ENCODE assay signal across 22 mouse cellular contexts in the genomic region with DNA sequence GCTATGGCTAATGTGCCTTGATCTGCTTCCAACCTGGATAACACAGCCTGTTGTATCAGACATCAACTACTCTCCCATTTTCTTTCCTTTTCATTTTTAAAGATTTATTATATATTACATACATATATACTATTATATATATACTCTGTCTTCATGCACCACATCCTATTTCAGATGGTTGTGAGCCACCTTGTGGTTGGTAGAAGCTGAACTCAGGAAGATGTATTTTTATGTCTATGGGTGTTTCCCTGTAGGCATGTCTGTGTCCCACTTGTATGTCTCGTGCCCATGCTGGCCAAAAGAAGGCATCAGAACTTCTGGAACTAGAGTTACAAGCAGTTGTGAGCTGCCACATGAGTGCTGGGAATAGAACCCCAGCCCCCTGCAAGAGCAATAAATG.
DNase-seq lines count a peak whose midpoint lies in the region; ATAC-seq and TF ChIP-seq lines count a peak whose summit lies in the region.
"Had no signal": no experiment of that assay in that cellular context is flagged by ENCODE, and none has a peak within 500 bp of the region (broad histone marks: within the 10 kb centered on the region; RNA-seq: fewer than 3 reads in every experiment).

No protein-coding gene starts in this region.

- WGBS in intestine, postnatal 0 days, result 62% methylated on average over 1 of the region's 1 CpGs
- 63% methylated on average over 1 of the region's 1 CpGs for WGBS in intestine, embryonic 15.5 days

- H3K4me1 ChIP-seq in intestine, postnatal 0 days (replicated peaks; ENCODE audit: control insufficient read depth, insufficient read depth, low read length), result peaks cover 4% of the 10 kb centered on the region
- peaks cover 41% of the 10 kb centered on the region for H3K4me1 ChIP-seq in intestine, embryonic 15.5 days (replicated peaks)

- DNase-seq in CD4-positive, CD25-positive, alpha-beta regulatory T cell, adult 2 months (ENCODE audit: low read depth, low spot score), result peak; percentile 50
- DNase-seq in lung, postnatal 36 days, result peak; percentile 17
- no peak for DNase-seq in lung, adult 18-20 months
- DNase-seq in naive thymus-derived CD4-positive, alpha-beta T cell, adult 2 months (ENCODE audit: low read depth), result peak; percentile 44
- DNase-seq in neural tube, embryonic 10.5 days (ENCODE audit: extremely low spot score, low spot score), result no peak
- DNase-seq: adrenal gland, adult 8-10 months; heart, postnatal 4 days; kidney, adult 2 months; layer of hippocampus, adult 9-11 months; lung, postnatal 4 days; thymus, adult 2 months had no signal

- no peak overlapping the region for H3K4me3 ChIP-seq in intestine, postnatal 0 days (ENCODE audit: low read depth, low read length)
- H3K4me3 ChIP-seq in intestine, embryonic 15.5 days (replicated peaks), result no peak overlapping the region
- H3K4me3 ChIP-seq: embryonic facial prominence, embryonic 13.5 days; forebrain, embryonic 15.5 days; heart, embryonic 13.5 days; limb, embryonic 13.5 days; midbrain, embryonic 10.5 days; stomach, embryonic 15.5 days had no signal

- no peak for ATAC-seq in CD4-positive, CD25-positive, alpha-beta regulatory T cell, adult 4 months
- ATAC-seq in intestine, postnatal 0 days, result no peak
- no peak for ATAC-seq in intestine, embryonic 15.5 days
- ATAC-seq: forebrain, embryonic 15.5 days; hindbrain, embryonic 16.5 days had no signal

- H3K36me3 ChIP-seq in intestine, postnatal 0 days (ENCODE audit: control insufficient read depth, insufficient read depth), result peaks cover 51% of the 10 kb centered on the region
- H3K36me3 ChIP-seq in intestine, embryonic 15.5 days, result peaks cover 15% of the 10 kb centered on the region; the same call in 1 of the 2 replicates
- H3K36me3 ChIP-seq: heart, embryonic 13.5 days; stomach, embryonic 15.5 days had no signal

- no peaks in the 10 kb centered on the region for H3K9me3 ChIP-seq in intestine, postnatal 0 days (ENCODE audit: control insufficient read depth)
- no peaks in the 10 kb centered on the region for H3K9me3 ChIP-seq in intestine, embryonic 15.5 days
- H3K9me3 ChIP-seq: embryonic facial prominence, embryonic 13.5 days; forebrain, embryonic 15.5 days; heart, embryonic 13.5 days; limb, embryonic 13.5 days; midbrain, embryonic 10.5 days; stomach, embryonic 15.5 days had no signal

- H3K27me3 ChIP-seq in intestine, postnatal 0 days (replicated peaks; ENCODE audit: control insufficient read depth, insufficient read depth, low read length), result no peaks in the 10 kb centered on the region
- no peaks in the 10 kb centered on the region for H3K27me3 ChIP-seq in intestine, embryonic 15.5 days (replicated peaks)
- H3K27me3 ChIP-seq: embryonic facial prominence, embryonic 13.5 days; forebrain, embryonic 15.5 days; heart, embryonic 13.5 days; limb, embryonic 13.5 days; stomach, embryonic 15.5 days had no signal

- no peak overlapping the region for H3K4me2 ChIP-seq in intestine, postnatal 0 days (replicated peaks; ENCODE audit: low read depth)
- H3K4me2 ChIP-seq in intestine, embryonic 15.5 days (replicated peaks), result no peak overlapping the region
- H3K4me2 ChIP-seq: embryonic facial prominence, embryonic 13.5 days; forebrain, embryonic 15.5 days; heart, embryonic 13.5 days; limb, embryonic 13.5 days; stomach, embryonic 15.5 days had no signal

- H3K27ac ChIP-seq in intestine, postnatal 0 days (ENCODE audit: low read depth, low read length), result no peak overlapping the region
- no peak overlapping the region for H3K27ac ChIP-seq in intestine, embryonic 15.5 days
- H3K27ac ChIP-seq: embryonic facial prominence, embryonic 13.5 days; heart, embryonic 13.5 days; limb, embryonic 13.5 days; liver, embryonic 14.5 days; midbrain, embryonic 10.5 days; stomach, embryonic 15.5 days had no signal

- TF ChIP-seq CTCF in intestine, postnatal 0 days (IDR thresholded peaks at IDR 0.05; ENCODE audit: low read depth), result peak; percentile 54

- no peak overlapping the region for H3K9ac ChIP-seq in intestine, postnatal 0 days (ENCODE audit: low read depth, low read length)
- no peak overlapping the region for H3K9ac ChIP-seq in intestine, embryonic 15.5 days
- H3K9ac ChIP-seq: embryonic facial prominence, embryonic 13.5 days; forebrain, embryonic 15.5 days; heart, embryonic 13.5 days; limb, embryonic 13.5 days; liver, embryonic 14.5 days; stomach, embryonic 15.5 days had no signal

Comparison
In these comparisons a context has a peak if more than half of its experiments do, and no peak if none do; other contexts are left out.
1. DNase-seq: peak in CD4-positive, CD25-positive, alpha-beta regulatory T cell, adult 2 months (single experiment), lung, postnatal 36 days (single experiment) and naive thymus-derived CD4-positive, alpha-beta T cell, adult 2 months (single experiment); none in lung, adult 18-20 months (0 of 2) and neural tube, embryonic 10.5 days (single experiment).